Mouse (Mus musculus) ES-E14 (cell line): ENCODE measurements around the gene Ccar1. TPM values are rescaled to one million over a fixed set of nuclear protein-coding genes. Genes with fewer than 3 reads are reported as not detected.
"Not testable (repeated sequence)": the region's sequence is repeated elsewhere in the genome, so short reads cannot be mapped to it uniquely, and the experiment has no call there.

Source experiments
- DNase-seq: peaks from one replicate; pipeline ENCODE4 v3.0.0-alpha.2; 2013; ENCODE audit warnings: low read depth, low spot score
- H3K27ac ChIP-seq: 2 replicates; pipeline ENCODE4 v1.5.1; 2012; ENCODE audit warnings: low read depth, mild to moderate bottlenecking, low read length, moderate library complexity, mixed read lengths; ENCODE audit not compliant: poor library complexity, insufficient read depth, severe bottlenecking
- H3K36me3 ChIP-seq: 2 replicates; pipeline ENCODE4 v1.6.1; 2012; ENCODE audit warnings: mild to moderate bottlenecking, low read length, moderate library complexity, mixed read lengths; ENCODE audit not compliant: control insufficient read depth, poor library complexity, insufficient read depth, severe bottlenecking
- H3K4me1 ChIP-seq, 2 experiments: fragments of 150-350 bp in 1 of 2; sonication (generic) in 1 of 2; 2 replicates each; pipeline ENCODE4 v1.6.1; 2012; ENCODE audit warnings: low read length in 2 of 2, mild to moderate bottlenecking in 1 of 2, mixed read lengths in 1 of 2; ENCODE audit not compliant: control insufficient read depth in 2 of 2, insufficient read depth in 2 of 2, poor library complexity in 1 of 2
- H3K4me3 ChIP-seq, 2 experiments: fragments of 150-350 bp in 1 of 2; sonication (generic) in 1 of 2; 2 replicates each; pipeline ENCODE4 v1.5.1; 2012; ENCODE audit warnings: low read length in 2 of 2, low read depth in 1 of 2, mild to moderate bottlenecking in 1 of 2, mixed read lengths in 1 of 2; ENCODE audit not compliant: insufficient read depth in 1 of 2, poor library complexity in 1 of 2, severe bottlenecking in 1 of 2
- H3K9ac ChIP-seq: 2 replicates; pipeline ENCODE4 v1.6.1; 2012; ENCODE audit warnings: low read depth, mild to moderate bottlenecking, low read length, mixed read lengths; ENCODE audit not compliant: poor library complexity, insufficient read depth, severe bottlenecking
- H3K9me3 ChIP-seq: fragments of 150-350 bp; sonication (generic); 2 replicates; pipeline ENCODE4 v1.6.1; 2012; ENCODE audit warnings: low read depth, mild to moderate bottlenecking, low read length; ENCODE audit not compliant: control insufficient read depth, insufficient read depth
- CHD2 ChIP-seq: IDR thresholded peaks from 2 replicates; pipeline ENCODE4 v1.6.1; 2014; ENCODE audit warnings: mild to moderate bottlenecking, low read depth, low read length, inconsistent platforms
- HCFC1 ChIP-seq: IDR thresholded peaks from 2 replicates; pipeline ENCODE4 v1.6.1; 2012; ENCODE audit warnings: low read length, inconsistent platforms, borderline replicate concordance; ENCODE audit not compliant: insufficient read depth
- MAFK ChIP-seq: IDR thresholded peaks from 2 replicates; pipeline ENCODE4 v1.6.1; 2014; ENCODE audit warnings: mild to moderate bottlenecking, low read depth, low read length, inconsistent platforms; ENCODE audit not compliant: insufficient read depth
- ZC3H11A ChIP-seq: IDR thresholded peaks from 2 replicates; pipeline ENCODE4 v1.6.1; 2012; ENCODE audit warnings: low read depth, mild to moderate bottlenecking, inconsistent platforms, low read length, borderline replicate concordance
- ZNF384 ChIP-seq: IDR thresholded peaks from 2 replicates; pipeline ENCODE4 v1.6.1; 2012; ENCODE audit warnings: low read depth, low read length, inconsistent platforms
- in situ Hi-C, 2 experiments: fragments of 600-800 bp; cut with MboI; formaldehyde crosslinking; loops; one replicate each; pipeline ENCODE4 v1.15.1; 2025; ENCODE audit warnings: low sequenced_read_pairs in 2 of 2, inconsistent platforms in 1 of 2; ENCODE audit not compliant: unreplicated experiment in 2 of 2
- total RNA-seq: library from RNA; depleted of rRNA; stranded (reverse); fragments of 300-350 nt; gene quantifications from 2 replicates; pipeline ENCODE4 v1.2.3, GENCODE M21; 2012; rRNA removed

Gene Ccar1
- total RNA-seq, 1 experiment, result 70.9 TPM

DNA sequence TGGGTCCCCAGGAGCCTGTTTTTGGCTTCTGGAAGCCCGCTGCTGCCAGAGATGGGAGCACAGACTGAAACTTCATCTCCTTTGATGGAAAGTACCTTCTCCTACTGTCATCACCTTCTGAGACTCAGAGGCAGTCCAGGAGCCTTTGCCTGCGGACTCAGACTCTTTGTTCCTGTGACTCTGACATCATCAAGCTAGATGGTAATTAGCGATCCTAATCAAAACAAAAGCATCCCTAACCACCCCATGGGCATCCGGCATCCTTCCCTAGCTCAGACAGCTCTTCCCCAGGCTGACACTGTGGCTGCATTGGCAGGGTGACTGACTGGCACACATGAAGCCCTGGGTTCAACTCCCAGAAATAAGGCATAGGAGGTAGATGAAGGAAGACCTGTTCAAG is 69.4 kb downstream of the Ccar1 start:
- H3K9ac ChIP-seq, result no peak overlapping the region
- DNase-seq, result no peak
- no peaks in the 10 kb centered on the region for H3K9me3 ChIP-seq
- H3K36me3 ChIP-seq, result no peaks in the 10 kb centered on the region
- H3K4me3 ChIP-seq, result no peak overlapping the region
- TF ChIP-seq ZC3H11A (no peak), HCFC1 (no peak), MAFK (no peak), ZNF384 (no peak), CHD2 (no peak)
- in situ Hi-C loops, result no loop called here
- peaks cover 0 to 5% of the 10 kb centered on the region in 2 experiments; a peak in 1 of 4 replicates for H3K4me1 ChIP-seq
- H3K27ac ChIP-seq, result no peak overlapping the region

GRCm38 (mm10) chr10:62720574-62720973 is 71.5 kb downstream of the Ccar1 start:
- H3K9me3 ChIP-seq, H3K27ac ChIP-seq, H3K4me1 ChIP-seq, H3K36me3 ChIP-seq, in situ Hi-C loops, H3K9ac ChIP-seq, H3K4me3 ChIP-seq, DNase-seq: not testable (repeated sequence)

- H3K4me1 ChIP-seq, result no peaks in the 10 kb centered on the region
- no peaks in the 10 kb centered on the region for H3K36me3 ChIP-seq
- H3K9ac ChIP-seq, result no peak overlapping the region
- no peak overlapping the region for H3K4me3 ChIP-seq
- TF ChIP-seq HCFC1 (no peak), CHD2 (no peak), MAFK (no peak)
- no peak overlapping the region for H3K27ac ChIP-seq
- DNase-seq, result no peak
- H3K9me3 ChIP-seq, result no peaks in the 10 kb centered on the region
- in situ Hi-C loops, result no loop called here
Measured at GRCm38 (mm10) chr10:62713457-62713856, 78.6 kb downstream of the Ccar1 start.

DNA sequence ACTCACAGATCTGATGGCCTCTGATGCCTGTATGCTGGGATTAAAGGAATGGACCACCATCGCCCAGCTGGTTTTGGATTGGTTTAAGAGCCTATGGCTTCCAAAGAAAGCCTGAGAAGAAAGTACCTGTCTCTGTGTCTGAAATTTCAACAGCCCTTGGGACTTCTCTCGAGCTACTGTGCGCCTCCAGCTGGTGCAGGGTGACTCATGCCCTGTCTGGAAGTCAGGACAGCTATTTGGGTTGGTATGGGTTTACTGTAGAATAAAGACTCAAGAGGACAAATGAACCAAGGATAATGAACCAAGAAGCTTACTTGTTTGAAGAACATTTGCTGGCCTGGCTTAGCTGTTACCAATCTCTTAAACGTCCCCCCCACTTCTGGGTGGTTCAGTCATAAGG is 88.5 kb downstream of the Ccar1 start:
- H3K4me1 ChIP-seq, result no peaks in the 10 kb centered on the region
- in situ Hi-C loops, result no loop called here
- TF ChIP-seq MAFK (no peak), CHD2 (no peak), HCFC1 (no peak), ZNF384 (no peak), ZC3H11A (no peak)

DNA sequence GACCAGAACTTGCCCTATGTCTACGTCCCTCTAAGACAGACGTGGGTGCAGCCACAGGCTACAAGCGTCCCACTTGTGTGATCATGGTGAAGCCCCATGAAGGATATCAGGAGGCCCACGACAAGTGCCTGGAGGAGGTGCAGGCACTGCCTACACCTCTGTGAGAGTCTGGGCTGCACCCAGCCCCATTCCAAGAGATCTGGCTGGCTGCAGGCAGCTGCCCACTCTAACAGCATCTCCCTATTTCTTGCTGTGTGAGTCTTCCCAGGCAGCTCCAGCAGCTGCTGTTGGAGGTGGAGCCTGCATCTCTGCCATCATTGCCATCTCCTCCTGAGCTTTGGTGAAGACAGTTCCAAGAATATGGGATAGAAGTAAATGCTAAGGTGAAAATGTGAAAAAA is 89.7 kb downstream of the Ccar1 start:
- DNase-seq, result no peak
- H3K4me1 ChIP-seq, result no peaks in the 10 kb centered on the region
- no peak overlapping the region for H3K9ac ChIP-seq
- H3K27ac ChIP-seq, result no peak overlapping the region
- no peak for TF ChIP-seq CHD2
- TF ChIP-seq ZC3H11A, result no peak
- in situ Hi-C loops, result no loop called here
- no peaks in the 10 kb centered on the region for H3K36me3 ChIP-seq
- H3K4me3 ChIP-seq, result no peak overlapping the region
- no peaks in the 10 kb centered on the region for H3K9me3 ChIP-seq

More for the DNA sequence above, 88.5 kb downstream of the Ccar1 start:
- Histone ChIP-seq H3K27ac (no peak overlapping the region), H3K9me3 (no peaks in the 10 kb centered on the region), H3K4me3 (no peak overlapping the region), H3K9ac (no peak overlapping the region), H3K36me3 (no peaks in the 10 kb centered on the region)
- no peak for DNase-seq

Other genes starting within 250 kb of the Ccar1 start
- gene Kif1bp, start 213.8 kb downstream of the Ccar1 start, total RNA-seq, result 12.7 and 17.3 TPM in 2 replicates
- gene Ddx21, start 190.0 kb downstream of the Ccar1 start, total RNA-seq, result 164 and 185 TPM in 2 replicates
- gene Ddx50, start 141.1 kb downstream of the Ccar1 start, total RNA-seq, result 43.9 and 61.8 TPM in 2 replicates
- 0.76 and 1.1 TPM in 2 replicates for gene Stox1, start 66.2 kb downstream of the Ccar1 start, total RNA-seq
- 307 and 557 TPM in 2 replicates for gene Tet1, start 116.7 kb upstream of the Ccar1 start, total RNA-seq
- gene Slc25a16, start 128.3 kb upstream of the Ccar1 start, total RNA-seq, result 12.8 and 16.3 TPM in 2 replicates
- 26.4 and 28.5 TPM in 2 replicates for gene Dna2, start 154.7 kb upstream of the Ccar1 start, total RNA-seq
- 15.8 and 17.1 TPM in 2 replicates for gene Rufy2, start 187.9 kb upstream of the Ccar1 start, total RNA-seq
- 23.8 and 25.7 TPM in 2 replicates for gene Hnrnph3, start 231.9 kb upstream of the Ccar1 start, total RNA-seq
- 0.58 and 2.1 TPM in 2 replicates for gene Pbld2, start 232.0 kb upstream of the Ccar1 start, total RNA-seq